Mouse (Mus musculus) C2C12 (cell line): ENCODE measurements around the gene Tcf7l1.

Experiments
- CEBPB ChIP-seq: IDR thresholded peaks from one replicate; pipeline ENCODE4 v1.6.1; 2011; ENCODE audit warnings: low read depth, mild to moderate bottlenecking, control low read depth, moderate library complexity
- CTCF ChIP-seq: IDR thresholded peaks from one replicate; pipeline ENCODE4 v1.5.1; 2011; ENCODE audit not compliant: control insufficient read depth, insufficient read depth, insufficient read length
- FOSL1 ChIP-seq: IDR thresholded peaks from one replicate; pipeline ENCODE4 v1.8.0; 2011; ENCODE audit warnings: mild to moderate bottlenecking, low read length; ENCODE audit not compliant: poor library complexity, insufficient read depth, severe bottlenecking
- MAX ChIP-seq: IDR thresholded peaks from one replicate; pipeline ENCODE4 v1.6.1; 2011; ENCODE audit warnings: mild to moderate bottlenecking, control low read depth
- MYOD1 ChIP-seq: IDR thresholded peaks from one replicate; pipeline ENCODE4 v1.6.1; 2011; ENCODE audit warnings: low read depth; ENCODE audit not compliant: control insufficient read depth, insufficient read length
- MYOG ChIP-seq: IDR thresholded peaks from one replicate; pipeline ENCODE4 v1.6.1; 2011; ENCODE audit not compliant: control insufficient read depth, insufficient read length; ENCODE audit errors: extremely low read depth
- USF1 ChIP-seq: IDR thresholded peaks from one replicate; pipeline ENCODE4 v1.6.1; 2011; ENCODE audit warnings: low read depth, mild to moderate bottlenecking, control low read depth, moderate library complexity

DNA sequence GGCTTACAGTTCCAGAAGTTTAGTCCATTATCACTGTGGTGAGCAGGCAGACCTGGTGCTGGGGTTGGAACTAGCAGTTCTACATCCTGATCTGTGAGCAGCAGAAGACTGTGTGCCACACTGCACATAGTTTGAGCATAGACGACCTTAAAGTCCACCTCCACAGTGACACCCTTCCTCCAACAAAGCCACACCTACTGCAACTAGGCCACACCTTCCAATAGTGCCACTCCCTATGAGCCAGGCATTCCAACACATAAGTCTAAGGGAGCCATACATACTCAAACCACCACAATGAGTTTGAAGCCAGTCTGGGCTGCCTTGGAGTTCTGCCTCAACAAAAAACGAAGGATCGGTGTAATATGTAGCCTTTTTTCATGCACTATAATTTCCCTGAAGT lies 55.7 kb downstream of the Tcf7l1 start:
- no peak for TF ChIP-seq CTCF
- no peak for TF ChIP-seq USF1
- no peak for TF ChIP-seq MAX
- TF ChIP-seq MYOD1, result no peak
- TF ChIP-seq FOSL1, result no peak
- no peak for TF ChIP-seq MYOG
- TF ChIP-seq CEBPB, result no peak
